Mouse (Mus musculus) kidney, adult 10 weeks (tissue): Measurements from ENCODE around the gene Alg11. TPM values are rescaled to one million over a fixed set of nuclear protein-coding genes. Genes with fewer than 3 reads are reported as not detected.

ENCODE experiments used
- polyA plus RNA-seq: library from polyadenylated mRNA; stranded (reverse); fragments of 350-450 nt; fragmentation: Illumina TruSeq; extraction: RNeasy Lipid Tissue Mini Kit (QIAGEN cat#74804); gene quantifications from one replicate; pipeline ENCODE4 v1.2.3, GENCODE M21; 2014; ENCODE audit warnings: low read depth, low replicate concordance

The Alg11 gene
- 26.7 TPM for polyA plus RNA-seq

GRCm38 (mm10) chr8:22060446-22060889 lies at the start of gene Alg11:
TSS of gene Alg11 (plus strand) at chr8:22060721.

GRCm38 (mm10) chr8:22059821-22060445 lies 588 bp upstream of the Alg11 start, which contains the start of gene Atp7b:
TSS of gene Atp7b (minus strand) at chr8:22060305.

Other genes starting within 250 kb of the Alg11 start
- gene Defb50, start 237.2 kb upstream of the Alg11 start, polyA plus RNA-seq = not detected
- not detected for gene Defb2, start 220.8 kb upstream of the Alg11 start, polyA plus RNA-seq
- gene Defb10, start 201.8 kb upstream of the Alg11 start, polyA plus RNA-seq = not detected
- not detected for gene Defb9, start 175.3 kb upstream of the Alg11 start, polyA plus RNA-seq
- gene Defb11, start 154.3 kb upstream of the Alg11 start, polyA plus RNA-seq = 9.1 TPM
- not detected for gene Defb15, start 128.0 kb upstream of the Alg11 start, polyA plus RNA-seq
- gene Defb35, start 122.4 kb upstream of the Alg11 start, polyA plus RNA-seq = not detected
- not detected for gene Defb13, start 114.0 kb upstream of the Alg11 start, polyA plus RNA-seq
- gene Fam90a1a, start 102.0 kb upstream of the Alg11 start, polyA plus RNA-seq = not detected
- not detected for gene Ccdc70, start 90.9 kb upstream of the Alg11 start, polyA plus RNA-seq
- 0.36 TPM for gene Atp7b, start 416 bp upstream of the Alg11 start, polyA plus RNA-seq
- gene Nek5, start 64.3 kb downstream of the Alg11 start, polyA plus RNA-seq = 4.3 TPM
- 2.2 TPM for gene Nek3, start 105.7 kb downstream of the Alg11 start, polyA plus RNA-seq
- gene Ckap2, start 125.1 kb downstream of the Alg11 start, polyA plus RNA-seq = 0.65 TPM
- gene Vps36, start 132.1 kb downstream of the Alg11 start, polyA plus RNA-seq = 46.7 TPM
- gene Thsd1, start 166.6 kb downstream of the Alg11 start, polyA plus RNA-seq = 0.57 TPM
- gene Tpte, start 222.7 kb downstream of the Alg11 start, polyA plus RNA-seq = not detected